Mouse (Mus musculus): ENCODE results near the gene Arhgap24. TPM values are rescaled to one million over a fixed set of nuclear protein-coding genes. Genes with fewer than 3 reads are reported as not detected.

The Arhgap24 gene
- polyA plus RNA-seq, 1 experiment = 152 TPM

- 67% methylated on average over 16 of the region's 16 CpGs for WGBS
- H3K27me3 ChIP-seq (replicated peaks; ENCODE audit: control insufficient read depth, insufficient read depth, low read length) = no peaks in the 10 kb centered on the region
- no peak for DNase-seq
Measured at GRCm38 (mm10) chr5:102875628-102876027, 394.4 kb downstream of the Arhgap24 start.

GRCm38 (mm10) chr5:102888482-102889162, 407.4 kb downstream of the Arhgap24 start:
- no peak for TF ChIP-seq CTCF (conservative IDR thresholded peaks at IDR 0.05; ENCODE audit: insufficient read depth, insufficient read length, low read depth, low read length)
- no peak overlapping the region for H3K27ac ChIP-seq (ENCODE audit: insufficient read depth, low read depth, low read length)
- no peak overlapping the region for H3K4me3 ChIP-seq (ENCODE audit: insufficient read depth, low read depth, low read length)
- H3K36me3 ChIP-seq (ENCODE audit: control insufficient read depth, insufficient read depth, low read length) = peaks cover 11% of the 10 kb centered on the region
- no peak for DNase-seq
- WGBS = 71% methylated on average over 14 of the region's 14 CpGs
- no peaks in the 10 kb centered on the region for H3K4me1 ChIP-seq (ENCODE audit: control insufficient read depth, insufficient read depth, low read length)
- no peaks in the 10 kb centered on the region for H3K27me3 ChIP-seq (replicated peaks; ENCODE audit: control insufficient read depth, insufficient read depth, low read length)

More at GRCm38 (mm10) chr5:102875628-102876027, 394.4 kb downstream of the Arhgap24 start:
- peaks cover 6% of the 10 kb centered on the region; the same call in 1 of the 2 replicates for H3K36me3 ChIP-seq (ENCODE audit: control insufficient read depth, insufficient read depth, low read length)
- peaks cover 14% of the 10 kb centered on the region for H3K4me1 ChIP-seq (ENCODE audit: control insufficient read depth, insufficient read depth, low read length)
- TF ChIP-seq CTCF (conservative IDR thresholded peaks at IDR 0.05; ENCODE audit: insufficient read depth, insufficient read length, low read depth, low read length) = no peak
- no peak overlapping the region for H3K27ac ChIP-seq (ENCODE audit: insufficient read depth, low read depth, low read length)
- H3K4me3 ChIP-seq (ENCODE audit: insufficient read depth, low read depth, low read length) = no peak overlapping the region

DNA sequence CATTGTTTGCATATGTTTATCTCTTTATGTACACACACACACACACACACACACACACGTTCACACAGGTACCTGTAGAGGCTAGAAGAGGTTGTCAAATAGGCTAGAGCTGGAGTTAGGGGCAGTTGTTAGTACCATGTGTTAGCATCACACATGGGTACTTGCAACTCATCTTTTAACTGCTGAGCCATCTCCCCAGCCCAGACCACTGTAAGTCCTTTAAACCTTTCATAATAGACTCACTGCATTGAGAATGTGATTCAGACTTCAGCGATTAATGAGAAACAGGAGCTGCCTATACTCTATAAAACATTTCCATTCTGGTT, 407.9 kb downstream of the Arhgap24 start:
- TF ChIP-seq POLR2A (IDR thresholded peaks at IDR 0.05; ENCODE audit: low read depth, low read length) (no peak), CTCF (conservative IDR thresholded peaks at IDR 0.05; ENCODE audit: insufficient read depth, insufficient read length, low read depth, low read length) (no peak)
- Histone ChIP-seq H3K4me3 (ENCODE audit: insufficient read depth, low read depth, low read length) (no peak overlapping the region), H3K27ac (ENCODE audit: insufficient read depth, low read depth, low read length) (no peak overlapping the region), H3K4me1 (ENCODE audit: control insufficient read depth, insufficient read depth, low read length) (no peaks in the 10 kb centered on the region), H3K27me3 (replicated peaks; ENCODE audit: control insufficient read depth, insufficient read depth, low read length) (no peaks in the 10 kb centered on the region), H3K36me3 (ENCODE audit: control insufficient read depth, insufficient read depth, low read length) (peaks cover 9% of the 10 kb centered on the region)
- WGBS = 76% methylated on average over 2 of the region's 2 CpGs
- no peak for DNase-seq

DNA sequence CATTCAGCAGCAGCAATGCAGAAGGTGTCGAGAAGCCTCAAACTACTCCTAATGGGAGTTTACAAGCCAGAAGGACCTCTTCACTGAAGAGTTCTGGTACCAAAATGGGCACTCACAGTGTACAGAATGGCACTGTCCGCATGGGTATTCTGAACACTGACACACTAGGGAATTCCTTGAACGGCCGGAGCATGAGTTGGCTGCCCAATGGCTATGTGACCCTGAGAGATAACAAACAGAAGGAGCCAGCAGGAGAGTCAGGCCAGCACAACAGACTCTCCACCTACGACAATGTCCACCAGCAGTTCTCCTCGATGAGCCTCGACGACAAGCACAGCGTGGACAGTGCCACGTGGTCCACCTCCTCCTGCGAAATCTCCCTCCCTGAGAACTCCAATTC, 411.0 kb downstream of the Arhgap24 start:
- no peaks in the 10 kb centered on the region; the same call in 1 of the 2 replicates for H3K4me1 ChIP-seq (ENCODE audit: control insufficient read depth, insufficient read depth, low read length)
- 91% methylated on average over 11 of the region's 11 CpGs for WGBS
- H3K27me3 ChIP-seq (replicated peaks; ENCODE audit: control insufficient read depth, insufficient read depth, low read length) = no peaks in the 10 kb centered on the region
- TF ChIP-seq POLR2A (IDR thresholded peaks at IDR 0.05; ENCODE audit: low read depth, low read length) (no peak), CTCF (conservative IDR thresholded peaks at IDR 0.05; ENCODE audit: insufficient read depth, insufficient read length, low read depth, low read length) (no peak)
- no peak overlapping the region for H3K4me3 ChIP-seq (ENCODE audit: insufficient read depth, low read depth, low read length)
- peaks cover 14% of the 10 kb centered on the region for H3K36me3 ChIP-seq (ENCODE audit: control insufficient read depth, insufficient read depth, low read length)
- DNase-seq = no peak
- H3K27ac ChIP-seq (ENCODE audit: insufficient read depth, low read depth, low read length) = no peak overlapping the region

- 60% methylated on average over 4 of the region's 4 CpGs for WGBS
- no peaks in the 10 kb centered on the region for H3K27me3 ChIP-seq (replicated peaks; ENCODE audit: control insufficient read depth, insufficient read depth, low read length)
- peaks cover 6% of the 10 kb centered on the region for H3K36me3 ChIP-seq (ENCODE audit: control insufficient read depth, insufficient read depth, low read length)
- H3K4me3 ChIP-seq (ENCODE audit: insufficient read depth, low read depth, low read length) = no peak overlapping the region
- peak; percentile 70 for DNase-seq
- H3K4me1 ChIP-seq (ENCODE audit: control insufficient read depth, insufficient read depth, low read length) = peaks cover 23% of the 10 kb centered on the region
- no peak for TF ChIP-seq POLR2A (IDR thresholded peaks at IDR 0.05; ENCODE audit: low read depth, low read length)
- no peak overlapping the region for H3K27ac ChIP-seq (ENCODE audit: insufficient read depth, low read depth, low read length)
Measured at GRCm38 (mm10) chr5:102898301-102898700, 417.1 kb downstream of the Arhgap24 start.

GRCm38 (mm10) chr5:102899680-102900215, 418.6 kb downstream of the Arhgap24 start:
- DNase-seq = no peak

DNA sequence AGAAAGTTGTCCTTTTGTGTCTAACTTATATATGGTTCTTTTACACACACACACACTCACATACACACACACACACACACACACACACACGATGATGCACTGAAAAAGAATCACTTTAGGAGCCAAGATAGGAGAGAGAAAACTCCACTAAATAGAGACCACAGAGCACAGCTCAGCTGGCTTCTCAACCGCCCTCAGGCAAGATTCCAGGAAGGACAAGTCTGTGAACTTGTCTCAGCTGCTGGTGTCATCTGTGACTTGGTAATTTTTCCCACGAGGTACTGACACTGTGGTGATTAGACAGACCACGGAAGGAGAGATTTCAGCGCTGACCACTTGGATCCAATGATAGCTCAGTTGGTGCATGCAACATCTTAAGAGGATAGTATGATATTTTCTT, 420.0 kb downstream of the Arhgap24 start:
- no peak for TF ChIP-seq CTCF (conservative IDR thresholded peaks at IDR 0.05; ENCODE audit: insufficient read depth, insufficient read length, low read depth, low read length)
- Histone ChIP-seq H3K27ac (ENCODE audit: insufficient read depth, low read depth, low read length) (no peak overlapping the region), H3K4me3 (ENCODE audit: insufficient read depth, low read depth, low read length) (no peak overlapping the region), H3K36me3 (ENCODE audit: control insufficient read depth, insufficient read depth, low read length) (peaks cover 6% of the 10 kb centered on the region), H3K4me1 (ENCODE audit: control insufficient read depth, insufficient read depth, low read length) (peaks cover 28% of the 10 kb centered on the region), H3K27me3 (replicated peaks; ENCODE audit: control insufficient read depth, insufficient read depth, low read length) (no peaks in the 10 kb centered on the region)
- peak; percentile 52 for DNase-seq
- WGBS = 65% methylated on average over 5 of the region's 5 CpGs

More at GRCm38 (mm10) chr5:102899680-102900215, 418.6 kb downstream of the Arhgap24 start:
- H3K36me3 ChIP-seq (ENCODE audit: control insufficient read depth, insufficient read depth, low read length) = peaks cover 6% of the 10 kb centered on the region
- no peak overlapping the region; the same call in 1 of the 2 replicates for H3K27ac ChIP-seq (ENCODE audit: insufficient read depth, low read depth, low read length)
- no peak for TF ChIP-seq CTCF (conservative IDR thresholded peaks at IDR 0.05; ENCODE audit: insufficient read depth, insufficient read length, low read depth, low read length)
- no peak for TF ChIP-seq POLR2A (IDR thresholded peaks at IDR 0.05; ENCODE audit: low read depth, low read length)
- WGBS = 66% methylated on average over 6 of the region's 6 CpGs
- no peak overlapping the region for H3K4me3 ChIP-seq (ENCODE audit: insufficient read depth, low read depth, low read length)
- H3K27me3 ChIP-seq (replicated peaks; ENCODE audit: control insufficient read depth, insufficient read depth, low read length) = no peaks in the 10 kb centered on the region
- peaks cover 28% of the 10 kb centered on the region for H3K4me1 ChIP-seq (ENCODE audit: control insufficient read depth, insufficient read depth, low read length)

Data from kidney, adult 2 months (tissue).